Mouse (Mus musculus) hematopoietic stem cell, adult 5-6 weeks (primary cell): ENCODE measurements at regions not wholly inside any gene's neighbourhood (a gene's known extent, or its start where the extent isn't known, plus 50 kb on each side); places are given as distances from the start of the nearest gene placed in this dataset.

ENCODE experiments used
- ATAC-seq, 2 experiments: fragments of 125-278 bp in 1 of 2; replicated peaks in 1 of 2; 2 replicates each; pipeline ENCODE4 v1.8.0; 2016 to 2017; ENCODE audit warnings: inconsistent platforms in 2 of 2, mild to moderate bottlenecking in 2 of 2, moderate number of reproducible peaks in 2 of 2, low read depth in 1 of 2, moderate TSS enrichment in 1 of 2; ENCODE audit not compliant: low FRiP score in 2 of 2, poor library complexity in 2 of 2, severe bottlenecking in 2 of 2, insufficient read depth in 1 of 2, low TSS enrichment in 1 of 2

- ATAC-seq: no peak
Observed at GRCm38 (mm10) chr12:63598905-63599304, 875.6 kb downstream of the Fscb start.

GRCm38 (mm10) chr12:63554672-63555071 is 919.8 kb downstream of the Fscb start:
- ATAC-seq: no peak

- ATAC-seq: peak; percentile 66 to 69; a peak in 2 of 4 replicates
Observed at GRCm38 (mm10) chr12:63552831-63553230, 921.7 kb downstream of the Fscb start.

- no peak for ATAC-seq
Observed at GRCm38 (mm10) chr12:63534084-63534483, 940.4 kb downstream of the Fscb start.

- no peak for ATAC-seq
Observed at GRCm38 (mm10) chr12:63503774-63504173, 970.7 kb downstream of the Fscb start.

GRCm38 (mm10) chr12:63490405-63490804 is 984.1 kb downstream of the Fscb start:
- no peak for ATAC-seq

- no peak for ATAC-seq
Observed at GRCm38 (mm10) chr12:63484087-63484486, 990.4 kb downstream of the Fscb start.

- ATAC-seq: no peak
Observed at GRCm38 (mm10) chr12:63468936-63469335, 1005.6 kb downstream of the Fscb start.
